Mouse (Mus musculus) kidney, embryonic 14.5 days (tissue): ENCODE results near the gene Krt17. TPM values are rescaled to one million over a fixed set of nuclear protein-coding genes. Genes with fewer than 3 reads are reported as not detected.

Experiments
- ATAC-seq: fragments of 200-750 bp; cut with Nextera tagmentation; 2 replicates; pipeline ENCODE4 v1.8.0; 2017; ENCODE audit warnings: moderate number of reproducible peaks, mild to moderate bottlenecking, moderate TSS enrichment, moderate library complexity; ENCODE audit not compliant: low FRiP score, low TSS enrichment
- H3K27ac ChIP-seq: fragments of 300-500 bp; sonication (generic); 2 replicates; pipeline ENCODE4 v1.5.1; 2014; ENCODE audit warnings: low read depth, mild to moderate bottlenecking, low read length, moderate library complexity, mixed read lengths
- H3K27me3 ChIP-seq: fragments of 300-500 bp; sonication (generic); 2 replicates; pipeline ENCODE4 v1.6.1; 2014; ENCODE audit warnings: mild to moderate bottlenecking, low read length; ENCODE audit not compliant: control insufficient read depth, insufficient read depth
- H3K36me3 ChIP-seq: fragments of 300-500 bp; sonication (generic); 2 replicates; pipeline ENCODE4 v1.6.1; 2014; ENCODE audit warnings: low read length, mixed read lengths; ENCODE audit not compliant: control insufficient read depth, insufficient read depth
- H3K4me1 ChIP-seq: fragments of 300-500 bp; sonication (generic); 2 replicates; pipeline ENCODE4 v1.6.1; 2014; ENCODE audit warnings: low read length, mixed read lengths; ENCODE audit not compliant: control insufficient read depth, insufficient read depth
- H3K4me2 ChIP-seq: fragments of 300-500 bp; sonication (generic); replicated peaks from 2 replicates; pipeline ENCODE4 v1.6.1; 2014; ENCODE audit warnings: low read depth, mild to moderate bottlenecking, low read length
- H3K4me3 ChIP-seq: fragments of 300-500 bp; sonication (generic); 2 replicates; pipeline ENCODE4 v1.5.1; 2014; ENCODE audit warnings: mild to moderate bottlenecking, low read length
- H3K9ac ChIP-seq: fragments of 300-500 bp; sonication (generic); 2 replicates; pipeline ENCODE4 v1.6.1; 2014; ENCODE audit warnings: low read depth, mild to moderate bottlenecking, low read length, moderate library complexity
- H3K9me3 ChIP-seq: fragments of 300-500 bp; sonication (generic); 2 replicates; pipeline ENCODE4 v1.6.1; 2016; ENCODE audit warnings: low read length; ENCODE audit not compliant: control insufficient read depth
- WGBS: fragments of 180-500 bp; shearing (Covaris S2); extraction: QIAGEN DNeasy Blood & Tissue Kit; methylation state at CpG from one replicate; pipeline ENCODE4 v1.1.7; 2014; 5-methylcytosine and 5-hydroxymethylcytosine counted together
- polyA plus RNA-seq: library from polyadenylated mRNA; unstranded; fragments of >200 nt; fragmentation: Nextera tagmentation; extraction: Ambion mirVana; gene quantifications from 2 replicates; pipeline ENCODE4 v1.2.1, GENCODE M21; 2014

Krt17 gene
- polyA plus RNA-seq, 1 experiment from 2014 or later = 0.14 TPM

DNA sequence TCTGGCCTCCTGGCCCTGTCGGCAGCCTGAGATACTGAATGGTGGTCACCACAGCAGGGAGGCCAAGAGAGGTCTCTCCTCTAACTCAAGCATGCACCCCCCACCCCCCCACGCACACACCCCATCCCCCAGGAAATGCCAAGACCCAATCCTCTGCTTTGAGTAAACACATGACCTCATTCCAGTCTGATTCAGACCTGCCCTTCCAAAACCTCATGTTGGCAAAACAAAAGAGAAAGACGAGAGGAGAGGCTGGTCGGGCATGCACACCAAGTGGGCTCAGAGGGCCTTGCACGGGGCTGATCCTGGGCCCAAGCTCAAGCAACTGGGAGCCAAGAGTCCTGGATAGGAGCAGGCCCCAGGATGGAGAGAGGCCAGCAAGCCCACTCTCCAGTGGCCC, 29.4 kb upstream of the Krt17 start:
- Histone ChIP-seq H3K27me3 (no peaks in the 10 kb centered on the region), H3K4me3 (no peak overlapping the region), H3K9ac (no peak overlapping the region), H3K9me3 (no peaks in the 10 kb centered on the region), H3K27ac (no peak overlapping the region), H3K36me3 (no peaks in the 10 kb centered on the region), H3K4me2 (no peak overlapping the region), H3K4me1 (no peaks in the 10 kb centered on the region)
- 47% methylated on average over 5 of the region's 5 CpGs for WGBS
- ATAC-seq = no peak

DNA sequence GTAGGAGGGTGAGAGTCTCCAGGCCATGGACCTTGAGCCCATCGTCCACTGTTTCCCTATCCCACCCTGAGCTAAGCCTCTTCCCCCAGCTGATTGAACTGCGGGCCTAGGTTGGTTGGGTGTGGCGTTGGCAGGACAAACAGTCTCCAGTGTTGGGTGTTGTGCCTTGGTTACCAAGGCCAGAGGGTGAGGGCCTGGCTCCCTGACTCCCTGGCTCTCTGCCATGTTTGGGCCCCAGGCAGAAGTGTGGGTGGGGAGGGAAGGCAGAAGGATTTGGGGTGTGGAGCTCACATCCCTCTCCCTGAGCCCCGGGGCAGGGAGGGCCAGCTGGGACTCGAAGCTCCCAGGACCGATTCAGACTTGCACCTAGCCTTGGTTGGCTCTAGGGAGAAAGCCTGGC, 28.1 kb upstream of the Krt17 start:
- no peaks in the 10 kb centered on the region for H3K9me3 ChIP-seq
- H3K36me3 ChIP-seq = no peaks in the 10 kb centered on the region
- no peak overlapping the region for H3K9ac ChIP-seq
- 86% methylated on average over 6 of the region's 6 CpGs for WGBS
- H3K4me2 ChIP-seq = no peak overlapping the region
- H3K4me1 ChIP-seq = no peaks in the 10 kb centered on the region
- ATAC-seq = no peak
- H3K27me3 ChIP-seq = no peaks in the 10 kb centered on the region
- H3K27ac ChIP-seq = no peak overlapping the region
- H3K4me3 ChIP-seq = no peak overlapping the region

DNA sequence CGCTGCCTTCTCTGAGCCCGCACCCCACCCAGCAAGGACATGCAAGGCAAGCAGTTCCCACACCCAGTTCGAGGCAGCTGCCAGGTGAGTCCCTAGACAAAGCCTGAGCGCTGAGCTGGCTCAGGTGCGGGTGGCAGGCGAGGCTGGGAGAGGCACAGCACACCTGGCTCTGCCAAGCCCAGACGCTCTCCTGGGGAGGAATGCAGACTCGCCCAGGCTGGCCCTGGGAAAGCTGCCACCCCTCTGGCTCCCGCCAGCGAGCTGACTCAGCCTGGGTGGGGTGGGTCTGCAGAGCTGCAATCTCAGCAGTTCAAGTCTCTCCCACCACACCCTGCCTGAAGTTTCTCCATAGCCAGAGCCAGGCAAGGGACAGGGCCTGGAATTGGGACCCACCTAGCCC, 26.2 kb upstream of the Krt17 start:
- no peak overlapping the region for H3K4me3 ChIP-seq
- WGBS = 50% methylated on average over 10 of the region's 10 CpGs
- no peak overlapping the region for H3K4me2 ChIP-seq
- no peak overlapping the region for H3K9ac ChIP-seq
- no peak overlapping the region for H3K27ac ChIP-seq
- H3K4me1 ChIP-seq = no peaks in the 10 kb centered on the region
- no peaks in the 10 kb centered on the region for H3K9me3 ChIP-seq
- no peaks in the 10 kb centered on the region for H3K27me3 ChIP-seq
- no peak for ATAC-seq
- no peaks in the 10 kb centered on the region for H3K36me3 ChIP-seq

DNA sequence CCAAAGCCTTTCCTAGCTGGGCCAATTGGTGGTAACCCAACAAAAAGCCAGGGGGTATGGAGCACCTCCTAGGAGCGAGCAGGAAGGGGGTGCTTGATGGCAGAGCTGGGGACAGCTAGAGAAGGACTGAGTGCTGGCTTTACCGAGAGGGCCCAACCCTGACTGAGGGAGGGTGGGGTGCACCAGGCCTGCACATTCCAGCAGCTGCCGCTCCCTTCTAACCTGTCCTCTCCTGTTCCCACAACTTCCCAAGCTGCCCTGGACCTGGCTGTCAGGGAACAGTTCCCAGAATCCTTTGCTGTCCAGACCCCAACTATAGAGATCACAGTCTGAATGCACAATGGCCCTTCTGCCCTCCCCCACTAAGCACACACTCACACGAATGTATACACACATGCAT, 24.2 kb upstream of the Krt17 start:
- Histone ChIP-seq H3K9ac (no peak overlapping the region), H3K9me3 (no peaks in the 10 kb centered on the region), H3K27ac (no peak overlapping the region), H3K4me1 (no peaks in the 10 kb centered on the region), H3K4me2 (no peak overlapping the region), H3K27me3 (no peaks in the 10 kb centered on the region), H3K4me3 (no peak overlapping the region), H3K36me3 (no peaks in the 10 kb centered on the region)
- 76% methylated on average over 4 of the region's 4 CpGs for WGBS
- no peak for ATAC-seq

DNA sequence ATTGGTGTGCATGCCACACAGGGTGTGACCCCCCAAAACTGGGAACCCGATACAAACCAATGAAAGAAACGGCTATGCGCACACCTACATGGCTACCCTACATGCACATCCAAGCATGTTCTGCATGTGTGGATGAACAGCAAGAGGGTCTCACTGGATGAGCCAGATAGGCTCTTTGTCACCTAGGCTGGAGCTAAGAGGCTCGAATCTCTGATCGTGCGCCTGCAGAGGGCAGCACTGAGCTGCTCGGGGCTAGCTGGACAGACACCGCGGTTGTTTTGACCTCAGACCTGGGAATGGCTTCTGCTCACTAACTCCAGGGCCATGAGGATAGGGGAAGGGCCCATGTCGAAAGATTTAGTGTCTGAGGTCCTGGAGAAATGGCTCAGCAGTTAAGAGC, 21.7 kb upstream of the Krt17 start:
- Histone ChIP-seq H3K4me3 (no peak overlapping the region), H3K4me1 (no peaks in the 10 kb centered on the region), H3K27ac (no peak overlapping the region), H3K9me3 (no peaks in the 10 kb centered on the region), H3K27me3 (no peaks in the 10 kb centered on the region), H3K9ac (no peak overlapping the region), H3K36me3 (no peaks in the 10 kb centered on the region), H3K4me2 (no peak overlapping the region)
- 24% methylated on average over 10 of the region's 10 CpGs for WGBS
- ATAC-seq = peak; percentile 59; the same call in 1 of the 2 replicates

DNA sequence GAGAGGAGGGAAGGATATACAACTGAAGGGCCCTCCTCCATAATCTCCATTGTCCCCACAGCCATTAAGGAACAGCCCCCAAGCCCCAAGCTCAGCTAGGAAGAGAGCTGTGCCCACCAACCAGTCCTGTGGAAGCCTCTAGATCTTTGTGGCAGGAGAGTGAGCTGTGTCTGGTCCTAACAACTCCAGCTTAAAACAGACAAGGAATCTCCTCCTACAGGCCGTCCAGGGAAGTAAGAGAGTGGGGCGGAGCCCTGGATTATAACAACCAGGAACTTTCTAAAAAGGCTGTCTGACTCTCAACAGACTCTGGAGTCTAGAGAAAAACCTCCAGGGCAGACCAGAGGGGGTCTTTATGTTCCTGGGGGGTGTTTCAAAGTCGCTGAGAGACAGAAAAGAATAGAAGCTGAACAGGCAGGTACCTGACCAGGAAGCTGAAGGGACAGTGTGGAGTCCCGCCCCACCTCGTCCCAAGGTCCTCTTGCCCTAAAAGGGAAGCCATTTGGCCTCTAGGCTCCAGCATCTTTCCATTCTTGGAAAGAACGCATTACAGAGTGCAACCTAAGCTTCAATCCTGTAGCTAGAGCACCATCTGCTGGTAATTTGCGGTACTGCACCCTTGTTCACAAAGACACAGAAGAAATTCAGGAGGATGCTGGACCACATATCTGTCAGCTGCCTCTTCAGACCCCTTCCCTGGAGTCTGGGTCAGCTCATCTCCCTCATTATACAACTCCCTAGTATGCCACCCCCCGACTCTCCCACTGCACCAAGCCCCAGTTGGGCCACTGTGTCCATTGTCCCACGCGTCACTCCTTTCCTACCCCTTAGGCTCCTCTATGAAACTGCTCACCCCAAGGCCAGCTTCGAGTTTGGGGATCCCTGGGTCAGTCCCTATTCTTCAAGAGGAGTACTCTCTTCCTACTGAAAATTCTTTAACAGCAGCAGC, 21.0 kb upstream of the Krt17 start:
- no peak overlapping the region for H3K9ac ChIP-seq
- H3K4me2 ChIP-seq = no peak overlapping the region
- no peak overlapping the region for H3K4me3 ChIP-seq
- peak; percentile 45; the same call in 1 of the 2 replicates for ATAC-seq
- WGBS = 18% methylated on average over 11 of the region's 11 CpGs
- no peaks in the 10 kb centered on the region for H3K27me3 ChIP-seq
- no peaks in the 10 kb centered on the region for H3K36me3 ChIP-seq
- no peaks in the 10 kb centered on the region for H3K9me3 ChIP-seq
- no peaks in the 10 kb centered on the region for H3K4me1 ChIP-seq
- H3K27ac ChIP-seq = no peak overlapping the region

DNA sequence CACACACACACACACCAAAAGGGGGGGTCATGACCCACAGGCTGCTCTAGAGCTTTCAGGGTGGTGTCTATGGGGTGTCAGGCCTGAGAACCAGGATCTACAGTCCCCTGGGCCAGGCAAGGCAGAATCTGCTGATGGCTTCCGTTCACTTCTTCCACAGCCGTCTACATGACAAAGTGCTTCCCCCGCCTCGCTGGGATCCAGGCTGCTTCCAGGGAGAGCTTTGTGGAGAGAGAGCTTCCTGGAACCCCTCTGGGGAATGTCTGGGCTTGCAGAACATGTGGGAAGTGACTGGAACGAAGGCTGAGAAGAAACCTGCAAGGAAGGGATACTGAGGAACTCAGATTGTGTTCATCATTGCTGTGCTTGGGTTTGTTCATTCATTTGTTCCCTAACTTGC, 17.9 kb upstream of the Krt17 start:
- Histone ChIP-seq H3K36me3 (no peaks in the 10 kb centered on the region), H3K4me3 (no peak overlapping the region), H3K27ac (no peak overlapping the region), H3K4me2 (no peak overlapping the region), H3K4me1 (no peaks in the 10 kb centered on the region), H3K9ac (no peak overlapping the region), H3K9me3 (no peaks in the 10 kb centered on the region), H3K27me3 (no peaks in the 10 kb centered on the region)
- WGBS = 50% methylated on average over 5 of the region's 5 CpGs
- no peak for ATAC-seq

DNA sequence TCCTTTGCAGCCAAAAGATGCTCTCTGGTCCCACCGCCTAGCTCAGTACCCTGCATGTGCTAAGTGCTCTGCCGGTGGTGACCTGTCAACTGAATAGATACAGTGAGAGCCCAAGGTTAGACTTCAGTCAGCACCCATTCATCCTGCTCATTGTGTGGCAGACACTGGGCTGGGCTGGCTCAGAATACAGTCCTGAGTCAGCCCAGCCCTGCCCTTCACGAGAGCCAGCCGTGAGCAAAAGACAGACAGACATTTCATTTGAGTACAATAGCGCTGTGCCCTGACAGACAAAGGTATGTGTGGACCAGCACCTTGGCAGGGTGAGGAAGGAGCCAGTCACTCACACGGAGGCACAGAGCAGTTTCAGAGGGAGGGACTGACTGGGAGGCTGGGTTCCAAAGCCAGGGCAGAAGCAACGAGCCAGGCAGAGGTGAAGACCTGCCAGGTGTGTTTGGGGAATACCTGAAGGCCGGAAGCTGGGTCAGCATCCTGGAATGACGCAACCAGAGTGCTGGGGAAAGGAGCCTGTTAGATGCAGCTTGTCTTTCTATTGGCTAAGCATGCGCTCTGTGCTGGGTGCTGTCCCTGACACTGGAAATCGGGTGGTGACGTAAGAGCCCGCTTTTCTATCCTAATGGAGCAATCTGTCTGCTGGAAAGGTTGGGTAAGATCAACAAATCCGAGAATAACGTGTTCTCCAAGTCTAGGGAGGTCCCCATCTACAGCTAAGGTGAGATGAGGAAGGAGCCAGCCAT, 17.1 kb upstream of the Krt17 start:
- no peak overlapping the region for H3K27ac ChIP-seq
- no peaks in the 10 kb centered on the region for H3K27me3 ChIP-seq
- WGBS = 71% methylated on average over 15 of the region's 15 CpGs
- ATAC-seq = no peak
- no peak overlapping the region for H3K4me2 ChIP-seq
- no peaks in the 10 kb centered on the region for H3K9me3 ChIP-seq
- H3K36me3 ChIP-seq = no peaks in the 10 kb centered on the region
- no peak overlapping the region for H3K4me3 ChIP-seq
- no peak overlapping the region for H3K9ac ChIP-seq
- no peaks in the 10 kb centered on the region for H3K4me1 ChIP-seq

DNA sequence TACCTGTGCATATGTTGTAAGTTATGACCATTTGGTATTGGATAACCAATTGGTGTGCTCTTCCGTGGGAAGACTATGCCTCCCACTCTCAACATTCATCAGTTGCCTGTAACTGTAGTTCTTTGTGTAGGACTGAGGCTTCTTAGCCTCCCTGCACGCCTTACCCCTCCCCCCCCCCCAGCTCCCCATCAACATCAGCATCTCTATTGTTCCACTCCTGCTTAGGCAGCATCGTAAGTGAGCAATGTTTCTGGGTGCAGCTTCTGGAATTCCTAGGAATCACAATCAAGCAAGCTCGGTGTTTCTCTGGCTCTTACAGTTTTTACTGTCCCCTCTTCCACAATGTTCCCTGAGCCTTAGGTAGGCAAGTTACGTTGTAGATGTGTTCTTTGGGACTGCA, 14.6 kb upstream of the Krt17 start:
- ATAC-seq = no peak

More for the DNA sequence above, 14.6 kb upstream of the Krt17 start:
- WGBS = 39% methylated on average over 5 of the region's 5 CpGs
- Histone ChIP-seq H3K9ac (no peak overlapping the region), H3K27me3 (no peaks in the 10 kb centered on the region), H3K4me3 (no peak overlapping the region), H3K27ac (no peak overlapping the region), H3K4me1 (no peaks in the 10 kb centered on the region), H3K36me3 (no peaks in the 10 kb centered on the region), H3K9me3 (no peaks in the 10 kb centered on the region), H3K4me2 (no peak overlapping the region)
